Mouse (Mus musculus): Measurements from ENCODE around the gene Sept14. TPM values are rescaled to one million over a fixed set of nuclear protein-coding genes. Genes with fewer than 3 reads are reported as not detected.

Gene Sept14
- total and polyA plus RNA-seq, 3 experiments: not detected

- Histone ChIP-seq H3K9me3 (replicated peaks; ENCODE audit: insufficient read depth, low read length) (no peaks in the 10 kb centered on the region), H3K4me1 (ENCODE audit: control insufficient read depth in 1 of 2, insufficient read depth in 2 of 2, low read length in 2 of 2) (peaks cover 3 to 7% of the 10 kb centered on the region in 2 experiments), H3K27me3 (ENCODE audit: control insufficient read depth in 1 of 2, insufficient read depth in 2 of 2, low read length in 2 of 2) (no peaks in the 10 kb centered on the region), H3K27ac (ENCODE audit: control insufficient read depth, low read depth, low read length) (no peak overlapping the region), H3K9ac (ENCODE audit: control insufficient read depth, low read depth, low read length, poor library complexity, severe bottlenecking) (no peak overlapping the region), H3K36me3 (ENCODE audit: control insufficient read depth in 1 of 2, insufficient read depth in 2 of 2, low read length in 2 of 2) (peaks cover 3 to 9% of the 10 kb centered on the region in 2 experiments), H3K79me2 (ENCODE audit: control insufficient read depth, insufficient read depth, low read length, poor library complexity) (no peaks in the 10 kb centered on the region), H3K4me3 (ENCODE audit: control insufficient read depth in 1 of 2, insufficient read depth in 1 of 2, low read depth in 2 of 2, low read length in 2 of 2) (no peak overlapping the region)
- no peak for DNase-seq (ENCODE audit: low read depth, low spot score)
- no peak for TF ChIP-seq MYB (IDR thresholded peaks at IDR 0.05; ENCODE audit: low read depth, low read length)
- no peak for TF ChIP-seq CHD2 (IDR thresholded peaks at IDR 0.05; ENCODE audit: low read length)
- no peak for TF ChIP-seq ZNF384 (IDR thresholded peaks at IDR 0.05; ENCODE audit: low read depth, low read length)
- no peak for TF ChIP-seq E2F4 (IDR thresholded peaks at IDR 0.05; ENCODE audit: borderline replicate concordance, low read depth, low read length)
- no peak for TF ChIP-seq ZC3H11A (IDR thresholded peaks at IDR 0.05; ENCODE audit: low read depth, low read length)
- TF ChIP-seq NELFE (IDR thresholded peaks at IDR 0.05; ENCODE audit: low read depth, low read length): no peak
Observed at GRCm38 (mm10) chr5:129744050-129744449, 35.7 kb upstream of the Sept14 start.

DNA sequence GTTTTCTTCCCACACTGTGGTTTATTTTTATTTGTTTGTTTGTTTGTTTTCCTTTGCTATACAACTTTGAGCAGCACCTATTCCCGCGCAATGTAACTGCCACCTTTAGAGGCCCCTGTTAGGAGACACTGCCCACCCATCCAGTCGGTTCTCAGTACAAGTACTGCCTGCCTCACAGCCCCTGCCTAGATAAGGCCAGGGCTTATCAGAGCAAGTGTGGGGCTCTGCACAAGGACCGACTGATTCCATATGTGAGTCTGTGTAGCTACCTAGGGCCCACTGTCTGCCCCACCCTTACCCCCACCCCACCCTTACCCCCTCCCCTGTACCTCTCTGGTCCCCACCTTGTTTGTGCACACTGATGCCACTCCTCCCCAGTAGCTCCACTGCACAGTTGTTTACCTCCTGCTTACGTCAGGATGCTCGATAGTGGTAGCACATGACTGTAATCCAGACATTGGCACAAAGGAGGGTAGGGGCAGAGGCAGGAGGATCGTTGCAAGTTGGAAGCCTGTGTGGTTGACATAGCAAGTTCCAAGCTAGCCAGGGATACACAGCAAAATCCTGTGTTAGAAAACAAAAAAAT is 34.7 kb upstream of the Sept14 start:
- no peak for TF ChIP-seq MEF2A (IDR thresholded peaks at IDR 0.05; ENCODE audit: extremely low read depth, insufficient replicate concordance, low read depth, low read length, poor library complexity, severe bottlenecking)
- TF ChIP-seq SIN3A (IDR thresholded peaks at IDR 0.05; ENCODE audit: low read length): no peak
- TF ChIP-seq E2F4 (IDR thresholded peaks at IDR 0.05; ENCODE audit: borderline replicate concordance, low read depth, low read length): no peak
- TF ChIP-seq NELFE (IDR thresholded peaks at IDR 0.05; ENCODE audit: low read depth, low read length): no peak
- TF ChIP-seq EP300 (IDR thresholded peaks at IDR 0.05; ENCODE audit: low read depth in 1 of 2, low read length in 2 of 2): peak; percentile 17 to 27; a peak in 2 of 4 replicates
- TF ChIP-seq TCF12 (IDR thresholded peaks at IDR 0.05; ENCODE audit: low read depth, low read length): no peak
- no peak for TF ChIP-seq UBTF (IDR thresholded peaks at IDR 0.05; ENCODE audit: borderline replicate concordance, insufficient read depth, low read depth, low read length)
- no peak for TF ChIP-seq MYB (IDR thresholded peaks at IDR 0.05; ENCODE audit: low read depth, low read length)
- TF ChIP-seq ZNF384 (IDR thresholded peaks at IDR 0.05; ENCODE audit: low read depth, low read length): no peak
- no peak for TF ChIP-seq RAD21 (IDR thresholded peaks at IDR 0.05; ENCODE audit: low read depth, low read length)
- no peak for TF ChIP-seq POLR2A (IDR thresholded peaks at IDR 0.05; ENCODE audit: control insufficient read depth in 1 of 2, insufficient read depth in 1 of 2, low read depth in 1 of 2, low read length in 2 of 2, poor library complexity in 1 of 2)
- no peak for TF ChIP-seq TAL1 (IDR thresholded peaks at IDR 0.05; ENCODE audit: low read length)
- TF ChIP-seq ZC3H11A (IDR thresholded peaks at IDR 0.05; ENCODE audit: low read depth, low read length): no peak
- TF ChIP-seq GATA1 (IDR thresholded peaks at IDR 0.05; ENCODE audit: low read depth, low read length): peak; percentile 57; the same call in 1 of the 2 replicates
- TF ChIP-seq MAFK (IDR thresholded peaks at IDR 0.05; ENCODE audit: borderline replicate concordance, low read depth, low read length): no peak
- TF ChIP-seq POLR2AphosphoS2 (IDR thresholded peaks at IDR 0.05; ENCODE audit: low read length): no peak
- no peak for TF ChIP-seq BHLHE40 (IDR thresholded peaks at IDR 0.05; ENCODE audit: borderline replicate concordance, low read depth, low read length)
- TF ChIP-seq ZMIZ1 (IDR thresholded peaks at IDR 0.05; ENCODE audit: low read depth, low read length): no peak
- H3K9ac ChIP-seq (ENCODE audit: control insufficient read depth, low read depth, low read length, poor library complexity, severe bottlenecking): no peak overlapping the region
- no peaks in the 10 kb centered on the region for H3K79me2 ChIP-seq (ENCODE audit: control insufficient read depth, insufficient read depth, low read length, poor library complexity)
- H3K9me3 ChIP-seq (replicated peaks; ENCODE audit: insufficient read depth, low read length): no peaks in the 10 kb centered on the region
- peaks cover 3 to 7% of the 10 kb centered on the region in 2 experiments for H3K4me1 ChIP-seq (ENCODE audit: control insufficient read depth in 1 of 2, insufficient read depth in 2 of 2, low read length in 2 of 2)
- peak; percentile 37 for DNase-seq (ENCODE audit: low read depth, low spot score)
- H3K27ac ChIP-seq (ENCODE audit: control insufficient read depth, low read depth, low read length): no peak overlapping the region
- H3K27me3 ChIP-seq (ENCODE audit: control insufficient read depth in 1 of 2, insufficient read depth in 2 of 2, low read length in 2 of 2): no peaks in the 10 kb centered on the region
- H3K4me3 ChIP-seq (ENCODE audit: control insufficient read depth in 1 of 2, insufficient read depth in 1 of 2, low read depth in 2 of 2, low read length in 2 of 2): no peak overlapping the region
- peaks cover 3 to 9% of the 10 kb centered on the region in 2 experiments for H3K36me3 ChIP-seq (ENCODE audit: control insufficient read depth in 1 of 2, insufficient read depth in 2 of 2, low read length in 2 of 2)
